Mouse (Mus musculus): ENCODE results near the gene Stk11. TPM values are rescaled to one million over a fixed set of nuclear protein-coding genes. Genes with fewer than 3 reads are reported as not detected.
A peak's percentile ranks its signal among the peaks of the same experiment; 100 is the strongest.

Gene Stk11
- polyA plus RNA-seq, 1 experiment from 2014 or later = 10.0 TPM

DNA sequence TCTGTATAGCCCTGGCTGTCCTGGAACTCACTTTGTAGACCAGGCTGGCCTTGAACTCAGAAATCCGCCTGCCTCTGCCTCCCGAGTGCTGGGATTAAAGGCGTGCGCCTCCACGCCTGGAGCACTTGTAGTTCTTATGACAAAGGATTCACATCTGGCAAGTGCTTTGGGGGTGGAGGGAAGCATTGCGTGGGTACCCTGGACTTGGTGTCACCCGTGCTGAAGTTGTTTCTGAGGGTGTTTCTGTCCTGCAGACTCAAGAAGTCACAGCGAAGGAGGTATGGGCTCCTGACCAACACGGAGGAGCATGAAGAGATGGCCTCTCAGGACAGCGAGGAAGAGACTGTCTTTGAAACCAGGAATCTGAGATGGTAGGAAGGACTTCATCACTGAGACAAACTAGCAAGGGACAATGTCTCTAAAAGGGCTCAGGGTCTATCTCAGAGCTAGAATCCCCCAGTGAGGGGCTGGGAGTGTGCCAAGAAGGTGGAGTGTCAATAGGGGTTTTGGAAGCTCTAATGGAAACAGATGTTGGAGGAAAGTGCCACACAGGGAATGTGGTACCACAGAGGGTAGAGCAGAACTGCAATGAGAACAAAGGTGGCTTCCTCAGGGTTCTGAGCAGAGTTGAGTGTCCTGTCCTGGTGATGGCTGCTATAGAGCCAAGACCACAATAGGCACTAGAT is 58.5 kb downstream of the Stk11 start:
- no peak for ATAC-seq (replicated peaks; ENCODE audit: insufficient number of reproducible peaks, insufficient read depth, low FRiP score, low read depth)
- no peak overlapping the region for H3K4me2 ChIP-seq
- H3K9me3 ChIP-seq (replicated peaks) = no peaks in the 10 kb centered on the region
- no peak overlapping the region for H3K9ac ChIP-seq
- 84% methylated on average over 10 of the region's 10 CpGs for WGBS
- peaks cover 25% of the 10 kb centered on the region for H3K36me3 ChIP-seq
- H3K27me3 ChIP-seq = no peaks in the 10 kb centered on the region
- no peak overlapping the region for H3K27ac ChIP-seq
- H3K4me1 ChIP-seq (replicated peaks) = peaks cover 41% of the 10 kb centered on the region
- H3K4me3 ChIP-seq = no peak overlapping the region

GRCm38 (mm10) chr10:80174705-80175104 is 59.1 kb downstream of the Stk11 start:
- Histone ChIP-seq H3K4me1 (replicated peaks) (peaks cover 38% of the 10 kb centered on the region), H3K4me3 (no peak overlapping the region), H3K27me3 (no peaks in the 10 kb centered on the region), H3K9ac (no peak overlapping the region), H3K36me3 (peaks cover 25% of the 10 kb centered on the region), H3K4me2 (no peak overlapping the region), H3K27ac (no peak overlapping the region), H3K9me3 (replicated peaks) (no peaks in the 10 kb centered on the region)
- 43% methylated on average over 2 of the region's 2 CpGs for WGBS
- ATAC-seq (replicated peaks; ENCODE audit: insufficient number of reproducible peaks, insufficient read depth, low FRiP score, low read depth) = no peak

- no peak overlapping the region for H3K4me2 ChIP-seq
- H3K36me3 ChIP-seq = peaks cover 15% of the 10 kb centered on the region
- ATAC-seq (replicated peaks; ENCODE audit: insufficient number of reproducible peaks, insufficient read depth, low FRiP score, low read depth) = no peak
- 17% methylated on average over 4 of the region's 4 CpGs for WGBS
- no peaks in the 10 kb centered on the region for H3K27me3 ChIP-seq
- no peak overlapping the region for H3K4me3 ChIP-seq
- no peak overlapping the region for H3K27ac ChIP-seq
- H3K4me1 ChIP-seq (replicated peaks) = peaks cover 43% of the 10 kb centered on the region
- no peaks in the 10 kb centered on the region for H3K9me3 ChIP-seq (replicated peaks)
- H3K9ac ChIP-seq = no peak overlapping the region
Measured at GRCm38 (mm10) chr10:80175536-80176269, 60.1 kb downstream of the Stk11 start.

DNA sequence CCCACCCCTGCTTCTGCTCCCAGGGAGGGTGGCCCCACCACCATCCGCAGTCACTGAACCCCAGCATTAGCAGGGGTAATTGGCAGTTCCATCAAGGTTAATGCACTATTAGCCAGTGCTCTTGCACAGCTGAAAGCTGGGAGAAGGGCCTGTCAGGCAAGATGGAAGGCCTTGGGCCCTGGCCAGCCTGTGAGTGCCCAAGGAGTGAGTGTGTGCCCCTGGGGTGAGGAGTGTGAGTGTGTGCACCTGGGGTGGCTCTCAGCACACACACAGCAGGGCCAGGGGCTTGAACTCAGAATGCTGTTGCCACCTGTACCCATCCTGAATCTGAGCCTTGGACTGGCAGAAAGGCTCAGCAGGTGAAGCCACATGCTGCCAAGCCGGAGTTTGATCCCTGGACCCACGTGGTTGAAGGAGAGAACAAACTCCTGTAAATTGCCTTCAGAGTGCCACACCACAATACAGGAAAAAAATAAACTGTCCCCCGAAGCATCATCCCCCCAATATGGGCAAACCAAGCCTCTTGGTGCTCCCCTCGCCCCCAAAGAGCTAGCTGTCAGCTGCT is 60.7 kb downstream of the Stk11 start:
- peaks cover 48% of the 10 kb centered on the region for H3K4me1 ChIP-seq (replicated peaks)
- peaks cover 9% of the 10 kb centered on the region for H3K36me3 ChIP-seq
- no peaks in the 10 kb centered on the region for H3K9me3 ChIP-seq (replicated peaks)
- no peak overlapping the region for H3K9ac ChIP-seq
- no peak overlapping the region for H3K4me3 ChIP-seq
- WGBS = 85% methylated on average over 5 of the region's 5 CpGs
- no peaks in the 10 kb centered on the region for H3K27me3 ChIP-seq
- H3K4me2 ChIP-seq = no peak overlapping the region
- ATAC-seq (replicated peaks; ENCODE audit: insufficient number of reproducible peaks, insufficient read depth, low FRiP score, low read depth) = no peak
- H3K27ac ChIP-seq = no peak overlapping the region

GRCm38 (mm10) chr10:80177441-80178279 is 62.1 kb downstream of the Stk11 start:
- Histone ChIP-seq H3K27ac (peak overlapping the region; percentile 33; the same call in 1 of the 2 replicates), H3K4me2 (no peak overlapping the region), H3K27me3 (no peaks in the 10 kb centered on the region), H3K4me1 (replicated peaks) (peaks cover 38% of the 10 kb centered on the region), H3K9ac (no peak overlapping the region; the same call in 1 of the 2 replicates), H3K4me3 (no peak overlapping the region), H3K36me3 (no peaks in the 10 kb centered on the region), H3K9me3 (replicated peaks) (no peaks in the 10 kb centered on the region)
- 63% methylated on average over 7 of the region's 7 CpGs for WGBS
- no peak for ATAC-seq (replicated peaks; ENCODE audit: insufficient number of reproducible peaks, insufficient read depth, low FRiP score, low read depth)

GRCm38 (mm10) chr10:80179068-80180051 is 63.8 kb downstream of the Stk11 start, which contains the start of gene Efna2:
Efna2 (plus strand) TSS chr10:80179482.
- Histone ChIP-seq H3K27ac (peak within 1 kb of the TSS; percentile 51), H3K4me2 (peak within 1 kb of the TSS; percentile 89), H3K9me3 (replicated peaks) (no peaks in the 10 kb centered on the region), H3K27me3 (no peaks in the 10 kb centered on the region), H3K36me3 (no peaks in the 10 kb centered on the region), H3K4me3 (peak within 1 kb of the TSS; percentile 76), H3K4me1 (replicated peaks) (peaks cover 33% of the 10 kb centered on the region), H3K9ac (peak within 1 kb of the TSS; percentile 85)
- 2% methylated on average over 92 of the region's 106 CpGs for WGBS
- peak; percentile 49 for ATAC-seq (replicated peaks; ENCODE audit: insufficient number of reproducible peaks, insufficient read depth, low FRiP score, low read depth)

Other genes with a start within 250 kb of the Stk11 start
- 1.1 and 3.0 TPM in 2 replicates for gene Prtn3, start 241.3 kb upstream of the Stk11 start, polyA plus RNA-seq (2015; fragmentation: Nextera tagmentation; extraction: Ambion mirVana)
- 8.6 and 15.3 TPM in 2 replicates for gene Plppr3, start 241.2 kb upstream of the Stk11 start, polyA plus RNA-seq (2015; fragmentation: Nextera tagmentation; extraction: Ambion mirVana)
- gene Elane, start 229.6 kb upstream of the Stk11 start, polyA plus RNA-seq (2015; fragmentation: Nextera tagmentation; extraction: Ambion mirVana) = 0.25 and 2.0 TPM in 2 replicates
- not detected in 2 replicates for gene Cfd, start 224.9 kb upstream of the Stk11 start, polyA plus RNA-seq (2015; fragmentation: Nextera tagmentation; extraction: Ambion mirVana)
- 34.8 and 45.7 TPM in 2 replicates for gene Med16, start 206.9 kb upstream of the Stk11 start, polyA plus RNA-seq (2015; fragmentation: Nextera tagmentation; extraction: Ambion mirVana)
- gene Gm26602, start 204.9 kb upstream of the Stk11 start, polyA plus RNA-seq (2015; fragmentation: Nextera tagmentation; extraction: Ambion mirVana) = 15.7 TPM in 1 of 2 replicates, not detected in the other
- 0.34 and 0.51 TPM in 2 replicates for gene Kiss1r, start 198.8 kb upstream of the Stk11 start, polyA plus RNA-seq (2015; fragmentation: Nextera tagmentation; extraction: Ambion mirVana)
- 95.2 and 118 TPM in 2 replicates for gene R3hdm4, start 194.6 kb upstream of the Stk11 start, polyA plus RNA-seq (2015; fragmentation: Nextera tagmentation; extraction: Ambion mirVana)
- 2.1 and 3.7 TPM in 2 replicates for gene Arid3a, start 188.8 kb upstream of the Stk11 start, polyA plus RNA-seq (2015; fragmentation: Nextera tagmentation; extraction: Ambion mirVana)
- 56.7 and 66.6 TPM in 2 replicates for gene Wdr18, start 155.7 kb upstream of the Stk11 start, polyA plus RNA-seq (2015; fragmentation: Nextera tagmentation; extraction: Ambion mirVana)
- gene Grin3b, start 145.1 kb upstream of the Stk11 start, polyA plus RNA-seq (2015; fragmentation: Nextera tagmentation; extraction: Ambion mirVana) = 0.24 and 0.28 TPM in 2 replicates
- gene Tmem259, start 131.5 kb upstream of the Stk11 start, polyA plus RNA-seq (2015; fragmentation: Nextera tagmentation; extraction: Ambion mirVana) = 16.2 and 19.6 TPM in 2 replicates
- gene Cnn2, start 127.2 kb upstream of the Stk11 start, polyA plus RNA-seq (2015; fragmentation: Nextera tagmentation; extraction: Ambion mirVana) = 208 and 243 TPM in 2 replicates
- 2.1 and 3.9 TPM in 2 replicates for gene Abca7, start 119.3 kb upstream of the Stk11 start, polyA plus RNA-seq (2015; fragmentation: Nextera tagmentation; extraction: Ambion mirVana)
- gene Arhgap45, start 99.2 kb upstream of the Stk11 start, polyA plus RNA-seq (2015; fragmentation: Nextera tagmentation; extraction: Ambion mirVana) = 4.7 and 14.4 TPM in 2 replicates
- gene Polr2e, start 76.0 kb upstream of the Stk11 start, polyA plus RNA-seq (2015; fragmentation: Nextera tagmentation; extraction: Ambion mirVana) = 115 and 136 TPM in 2 replicates
- gene Gpx4, start 68.6 kb upstream of the Stk11 start, polyA plus RNA-seq (2015; fragmentation: Nextera tagmentation; extraction: Ambion mirVana) = 628 and 658 TPM in 2 replicates
- gene Sbno2, start 10.2 kb upstream of the Stk11 start, polyA plus RNA-seq (2015; fragmentation: Nextera tagmentation; extraction: Ambion mirVana) = 8.3 and 13.9 TPM in 2 replicates
- 861 and 962 TPM in 2 replicates for gene Atp5d, start 22.8 kb downstream of the Stk11 start, polyA plus RNA-seq (2015; fragmentation: Nextera tagmentation; extraction: Ambion mirVana)
- gene Cbarp, start 25.0 kb downstream of the Stk11 start, polyA plus RNA-seq (2015; fragmentation: Nextera tagmentation; extraction: Ambion mirVana) = 1.7 and 2.9 TPM in 2 replicates
- gene Midn, start 32.5 kb downstream of the Stk11 start, polyA plus RNA-seq (2015; fragmentation: Nextera tagmentation; extraction: Ambion mirVana) = 11.6 and 16.8 TPM in 2 replicates
- gene Cirbp, start 50.2 kb downstream of the Stk11 start, polyA plus RNA-seq (2015; fragmentation: Nextera tagmentation; extraction: Ambion mirVana) = 86.7 and 90.2 TPM in 2 replicates
- 7.7 and 9.1 TPM in 2 replicates for gene 1600002K03Rik, start 57.1 kb downstream of the Stk11 start, polyA plus RNA-seq (2015; fragmentation: Nextera tagmentation; extraction: Ambion mirVana)
- 8.6 and 9.7 TPM in 2 replicates for gene Efna2, start 63.7 kb downstream of the Stk11 start, polyA plus RNA-seq (2015; fragmentation: Nextera tagmentation; extraction: Ambion mirVana)
- gene Mum1, start 110.6 kb downstream of the Stk11 start, polyA plus RNA-seq (2015; fragmentation: Nextera tagmentation; extraction: Ambion mirVana) = 32.7 and 40.5 TPM in 2 replicates
- 553 and 586 TPM in 2 replicates for gene Ndufs7, start 133.3 kb downstream of the Stk11 start, polyA plus RNA-seq (2015; fragmentation: Nextera tagmentation; extraction: Ambion mirVana)
- gene Gamt, start 145.2 kb downstream of the Stk11 start, polyA plus RNA-seq (2015; fragmentation: Nextera tagmentation; extraction: Ambion mirVana) = 47.7 and 52.9 TPM in 2 replicates
- gene Dazap1, start 145.7 kb downstream of the Stk11 start, polyA plus RNA-seq (2015; fragmentation: Nextera tagmentation; extraction: Ambion mirVana) = 31.5 and 40.0 TPM in 2 replicates
- 525 and 544 TPM in 2 replicates for gene Rps15, start 176.7 kb downstream of the Stk11 start, polyA plus RNA-seq (2015; fragmentation: Nextera tagmentation; extraction: Ambion mirVana)
- gene Apc2, start 180.2 kb downstream of the Stk11 start, polyA plus RNA-seq (2015; fragmentation: Nextera tagmentation; extraction: Ambion mirVana) = 0.96 and 2.1 TPM in 2 replicates
- 32.4 and 36.8 TPM in 2 replicates for gene 2310011J03Rik, start 204.7 kb downstream of the Stk11 start, polyA plus RNA-seq (2015; fragmentation: Nextera tagmentation; extraction: Ambion mirVana)
- 1.3 and 1.5 TPM in 2 replicates for gene Pcsk4, start 213.7 kb downstream of the Stk11 start, polyA plus RNA-seq (2015; fragmentation: Nextera tagmentation; extraction: Ambion mirVana)
- gene Reep6, start 214.2 kb downstream of the Stk11 start, polyA plus RNA-seq (2015; fragmentation: Nextera tagmentation; extraction: Ambion mirVana) = 1.6 and 3.4 TPM in 2 replicates
- 10.9 and 12.7 TPM in 2 replicates for gene Adamtsl5, start 232.6 kb downstream of the Stk11 start, polyA plus RNA-seq (2015; fragmentation: Nextera tagmentation; extraction: Ambion mirVana)
- 0.06 and 0.09 TPM in 2 replicates for gene Plk5, start 240.7 kb downstream of the Stk11 start, polyA plus RNA-seq (2015; fragmentation: Nextera tagmentation; extraction: Ambion mirVana)